Mouse (Mus musculus): Measurements from ENCODE around the gene Plekhj1. TPM values are rescaled to one million over a fixed set of nuclear protein-coding genes. Genes with fewer than 3 reads are reported as not detected.

Plekhj1 gene
- polyA plus RNA-seq, 1 experiment from 2014 or later, result 75.4 TPM

- H3K27me3 ChIP-seq (ENCODE audit: control insufficient read depth, insufficient read depth, low read length), result no peaks in the 10 kb centered on the region
- peaks cover 51% of the 10 kb centered on the region for H3K36me3 ChIP-seq (ENCODE audit: control insufficient read depth, insufficient read depth, low read length)
- ATAC-seq (ENCODE audit: insufficient number of reproducible peaks, insufficient read depth, low FRiP score, low read depth), result no peak
- no peak overlapping the region for H3K4me3 ChIP-seq (ENCODE audit: control insufficient read depth in 1 of 2, insufficient read depth in 1 of 2, low read depth in 1 of 2, low read length in 2 of 2)
- H3K9me3 ChIP-seq (ENCODE audit: control insufficient read depth, low read length), result no peaks in the 10 kb centered on the region
- WGBS, result 90% methylated on average over 2 of the region's 2 CpGs
- peak overlapping the region in 1 of 2 experiments; percentile 17; a peak in 1 of 4 replicates for H3K27ac ChIP-seq (replicated peaks in 1 of 2; ENCODE audit: control insufficient read depth in 1 of 2, insufficient read depth in 1 of 2, low read depth in 2 of 2, low read length in 2 of 2)
- peaks cover 29 to 48% of the 10 kb centered on the region in 2 experiments for H3K4me1 ChIP-seq (ENCODE audit: control insufficient read depth in 2 of 2, insufficient read depth in 2 of 2, low read length in 2 of 2)
- H3K4me2 ChIP-seq (ENCODE audit: low read length), result no peak overlapping the region
- peak overlapping the region; percentile 42 for H3K9ac ChIP-seq (ENCODE audit: low read length)
Observed at GRCm38 (mm10) chr10:80804340-80804739, 5.9 kb upstream of the Plekhj1 start.

DNA sequence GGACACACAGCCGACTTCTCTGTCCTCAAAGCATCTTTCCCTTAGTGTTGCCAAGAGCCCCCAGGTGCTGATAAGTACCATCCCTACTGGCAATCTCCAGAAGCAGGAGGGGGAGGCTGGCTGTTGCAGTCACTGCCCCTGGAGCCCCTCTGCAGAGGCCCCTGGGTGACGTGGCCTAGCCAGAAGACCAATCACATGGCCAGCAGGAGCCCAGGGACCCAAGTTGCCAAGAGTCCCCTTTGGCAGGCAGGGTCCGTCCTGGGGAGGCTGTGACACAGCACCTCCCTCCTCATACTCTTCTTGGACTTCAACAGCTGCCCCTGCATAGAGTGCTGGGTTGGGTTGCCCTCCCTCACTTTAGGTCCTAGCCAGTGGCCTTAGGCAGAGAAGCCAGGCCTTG is 4.6 kb upstream of the Plekhj1 start:
- H3K9me3 ChIP-seq (ENCODE audit: control insufficient read depth, low read length), result no peaks in the 10 kb centered on the region
- no peaks in the 10 kb centered on the region for H3K27me3 ChIP-seq (ENCODE audit: control insufficient read depth, insufficient read depth, low read length)
- no peak overlapping the region for H3K4me3 ChIP-seq (ENCODE audit: control insufficient read depth in 1 of 2, insufficient read depth in 1 of 2, low read depth in 1 of 2, low read length in 2 of 2)
- no peak for ATAC-seq (ENCODE audit: insufficient number of reproducible peaks, insufficient read depth, low FRiP score, low read depth)
- H3K4me1 ChIP-seq (ENCODE audit: control insufficient read depth in 2 of 2, insufficient read depth in 2 of 2, low read length in 2 of 2), result peaks cover 16 to 36% of the 10 kb centered on the region in 2 experiments
- no peak overlapping the region for H3K27ac ChIP-seq (replicated peaks in 1 of 2; ENCODE audit: control insufficient read depth in 1 of 2, insufficient read depth in 1 of 2, low read depth in 2 of 2, low read length in 2 of 2)
- peaks cover 51% of the 10 kb centered on the region for H3K36me3 ChIP-seq (ENCODE audit: control insufficient read depth, insufficient read depth, low read length)
- no peak overlapping the region for H3K9ac ChIP-seq (ENCODE audit: low read length)
- 62% methylated on average over 3 of the region's 3 CpGs for WGBS
- H3K4me2 ChIP-seq (ENCODE audit: low read length), result no peak overlapping the region

GRCm38 (mm10) chr10:80802204-80802912 is 3.9 kb upstream of the Plekhj1 start:
- peaks cover 51% of the 10 kb centered on the region for H3K36me3 ChIP-seq (ENCODE audit: control insufficient read depth, insufficient read depth, low read length)
- ATAC-seq (ENCODE audit: insufficient number of reproducible peaks, insufficient read depth, low FRiP score, low read depth), result no peak
- no peaks in the 10 kb centered on the region for H3K9me3 ChIP-seq (ENCODE audit: control insufficient read depth, low read length)
- no peaks in the 10 kb centered on the region for H3K27me3 ChIP-seq (ENCODE audit: control insufficient read depth, insufficient read depth, low read length)
- H3K4me2 ChIP-seq (ENCODE audit: low read length), result no peak overlapping the region
- no peak overlapping the region for H3K4me3 ChIP-seq (ENCODE audit: control insufficient read depth in 1 of 2, insufficient read depth in 1 of 2, low read depth in 1 of 2, low read length in 2 of 2)
- H3K27ac ChIP-seq (replicated peaks in 1 of 2; ENCODE audit: control insufficient read depth in 1 of 2, insufficient read depth in 1 of 2, low read depth in 2 of 2, low read length in 2 of 2), result no peak overlapping the region
- 84% methylated on average over 10 of the region's 10 CpGs for WGBS
- H3K9ac ChIP-seq (ENCODE audit: low read length), result no peak overlapping the region
- H3K4me1 ChIP-seq (ENCODE audit: control insufficient read depth in 2 of 2, insufficient read depth in 2 of 2, low read length in 2 of 2), result peaks cover 12 to 33% of the 10 kb centered on the region in 2 experiments; a peak in 3 of 4 replicates

GRCm38 (mm10) chr10:80799070-80799566 is 692 bp upstream of the Plekhj1 start:
- WGBS, result 2% methylated on average over 18 of the region's 18 CpGs
- peak overlapping the region; percentile 94 for H3K9ac ChIP-seq (ENCODE audit: low read length)
- peaks cover 67% of the 10 kb centered on the region for H3K36me3 ChIP-seq (ENCODE audit: control insufficient read depth, insufficient read depth, low read length)
- H3K9me3 ChIP-seq (ENCODE audit: control insufficient read depth, low read length), result no peaks in the 10 kb centered on the region
- no peaks in the 10 kb centered on the region for H3K27me3 ChIP-seq (ENCODE audit: control insufficient read depth, insufficient read depth, low read length)
- ATAC-seq (ENCODE audit: insufficient number of reproducible peaks, insufficient read depth, low FRiP score, low read depth), result no peak
- peaks cover 2 to 16% of the 10 kb centered on the region in 2 experiments; a peak in 3 of 4 replicates for H3K4me1 ChIP-seq (ENCODE audit: control insufficient read depth in 2 of 2, insufficient read depth in 2 of 2, low read length in 2 of 2)
- peak overlapping the region; percentile 92 for H3K4me2 ChIP-seq (ENCODE audit: low read length)
- H3K27ac ChIP-seq (replicated peaks in 1 of 2; ENCODE audit: control insufficient read depth in 1 of 2, insufficient read depth in 1 of 2, low read depth in 2 of 2, low read length in 2 of 2), result peak overlapping the region; percentile 81 to 93
- peak overlapping the region; percentile 69 to 84 for H3K4me3 ChIP-seq (ENCODE audit: control insufficient read depth in 1 of 2, insufficient read depth in 1 of 2, low read depth in 1 of 2, low read length in 2 of 2)

- H3K4me3 ChIP-seq (ENCODE audit: control insufficient read depth in 1 of 2, insufficient read depth in 1 of 2, low read depth in 1 of 2, low read length in 2 of 2), result peak overlapping the region; percentile 69 to 84
- H3K27me3 ChIP-seq (ENCODE audit: control insufficient read depth, insufficient read depth, low read length), result no peaks in the 10 kb centered on the region
- no peaks in the 10 kb centered on the region for H3K9me3 ChIP-seq (ENCODE audit: control insufficient read depth, low read length)
- H3K4me2 ChIP-seq (ENCODE audit: low read length), result peak overlapping the region; percentile 92
- H3K27ac ChIP-seq (replicated peaks in 1 of 2; ENCODE audit: control insufficient read depth in 1 of 2, insufficient read depth in 1 of 2, low read depth in 2 of 2, low read length in 2 of 2), result peak overlapping the region; percentile 93 to 97
- ATAC-seq (ENCODE audit: insufficient number of reproducible peaks, insufficient read depth, low FRiP score, low read depth), result peak; percentile 52
- peaks cover 67% of the 10 kb centered on the region for H3K36me3 ChIP-seq (ENCODE audit: control insufficient read depth, insufficient read depth, low read length)
- peaks cover 2 to 16% of the 10 kb centered on the region in 2 experiments; a peak in 3 of 4 replicates for H3K4me1 ChIP-seq (ENCODE audit: control insufficient read depth in 2 of 2, insufficient read depth in 2 of 2, low read length in 2 of 2)
- 4% methylated on average over 48 of the region's 59 CpGs for WGBS
- peak overlapping the region; percentile 94 for H3K9ac ChIP-seq (ENCODE audit: low read length)
Observed at GRCm38 (mm10) chr10:80797186-80798149, 958 bp downstream of the Plekhj1 start.

DNA sequence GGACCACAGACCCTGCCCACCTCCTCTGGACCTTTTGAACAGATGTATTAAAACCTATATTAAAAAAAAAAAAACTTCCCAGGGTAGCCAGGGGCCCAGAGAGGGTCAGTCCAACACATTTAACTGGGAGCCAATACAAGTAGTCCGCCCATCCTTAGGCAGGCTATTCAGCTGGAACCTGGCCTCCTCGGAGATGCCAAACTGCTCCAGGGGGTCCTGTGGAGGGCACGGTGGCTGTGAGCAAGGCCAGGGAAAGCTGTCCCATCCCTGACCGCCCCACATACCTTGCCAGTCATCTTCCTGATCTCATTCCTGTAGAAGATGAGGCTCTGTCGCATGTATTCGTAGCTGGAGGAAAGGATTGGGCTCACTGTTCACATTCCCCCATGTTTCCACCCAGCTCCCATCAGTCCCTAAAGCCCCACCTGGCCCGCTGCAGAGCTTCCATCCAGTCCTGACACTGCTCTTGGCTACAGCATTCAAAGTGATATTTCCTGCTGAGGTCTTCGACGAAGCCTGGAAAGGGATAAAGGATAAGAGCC is 2.0 kb downstream of the Plekhj1 start:
- 80% methylated on average over 9 of the region's 9 CpGs for WGBS

DNA sequence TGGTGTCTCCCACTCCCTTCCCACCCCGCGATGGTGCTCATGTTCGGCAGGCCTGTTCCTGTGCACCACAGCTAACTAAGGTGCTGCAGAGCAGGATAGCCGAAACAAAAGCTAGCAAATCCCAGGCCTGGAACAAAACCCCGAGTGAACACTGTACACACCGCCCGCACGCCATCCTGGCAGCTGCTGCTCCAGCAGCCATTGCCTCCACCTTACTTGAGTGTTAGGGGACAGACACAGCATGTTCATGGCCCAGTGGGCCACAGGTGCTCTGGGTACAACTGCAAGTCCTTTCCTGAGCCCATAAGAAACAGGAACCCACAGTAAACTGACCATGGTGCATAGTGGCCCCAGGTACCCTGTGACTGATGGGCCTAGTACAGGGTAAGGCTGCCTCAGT is 3.7 kb downstream of the Plekhj1 start:
- H3K4me1 ChIP-seq (ENCODE audit: control insufficient read depth in 2 of 2, insufficient read depth in 2 of 2, low read length in 2 of 2), result peaks cover 12 to 35% of the 10 kb centered on the region in 2 experiments
- WGBS, result 89% methylated on average over 8 of the region's 8 CpGs
- H3K27me3 ChIP-seq (ENCODE audit: control insufficient read depth, insufficient read depth, low read length), result no peaks in the 10 kb centered on the region
- no peak for ATAC-seq (ENCODE audit: insufficient number of reproducible peaks, insufficient read depth, low FRiP score, low read depth)
- no peak overlapping the region for H3K9ac ChIP-seq (ENCODE audit: low read length)
- peaks cover 73% of the 10 kb centered on the region for H3K36me3 ChIP-seq (ENCODE audit: control insufficient read depth, insufficient read depth, low read length)
- H3K4me3 ChIP-seq (ENCODE audit: control insufficient read depth in 1 of 2, insufficient read depth in 1 of 2, low read depth in 1 of 2, low read length in 2 of 2), result no peak overlapping the region
- no peaks in the 10 kb centered on the region for H3K9me3 ChIP-seq (ENCODE audit: control insufficient read depth, low read length)
- no peak overlapping the region for H3K27ac ChIP-seq (replicated peaks in 1 of 2; ENCODE audit: control insufficient read depth in 1 of 2, insufficient read depth in 1 of 2, low read depth in 2 of 2, low read length in 2 of 2)
- no peak overlapping the region for H3K4me2 ChIP-seq (ENCODE audit: low read length)

More for the DNA sequence above, 2.0 kb downstream of the Plekhj1 start:
- Histone ChIP-seq H3K4me2 (ENCODE audit: low read length) (peak overlapping the region; percentile 92), H3K4me3 (ENCODE audit: control insufficient read depth in 1 of 2, insufficient read depth in 1 of 2, low read depth in 1 of 2, low read length in 2 of 2) (no peak overlapping the region), H3K4me1 (ENCODE audit: control insufficient read depth in 2 of 2, insufficient read depth in 2 of 2, low read length in 2 of 2) (peaks cover 10 to 26% of the 10 kb centered on the region in 2 experiments), H3K9me3 (ENCODE audit: control insufficient read depth, low read length) (no peaks in the 10 kb centered on the region), H3K27me3 (ENCODE audit: control insufficient read depth, insufficient read depth, low read length) (no peaks in the 10 kb centered on the region), H3K36me3 (ENCODE audit: control insufficient read depth, insufficient read depth, low read length) (peaks cover 67% of the 10 kb centered on the region), H3K9ac (ENCODE audit: low read length) (no peak overlapping the region; the same call in 1 of the 2 replicates), H3K27ac (replicated peaks in 1 of 2; ENCODE audit: control insufficient read depth in 1 of 2, insufficient read depth in 1 of 2, low read depth in 2 of 2, low read length in 2 of 2) (no peak overlapping the region)
- ATAC-seq (ENCODE audit: insufficient number of reproducible peaks, insufficient read depth, low FRiP score, low read depth), result no peak

Data from heart, embryonic 14.5 days (tissue).